Mouse (Mus musculus): ENCODE data around the gene Gtpbp3. TPM values are rescaled to one million over a fixed set of nuclear protein-coding genes. Genes with fewer than 3 reads are reported as not detected.

The Gtpbp3 gene
- total RNA-seq (2012; rRNA removed), result 26.7 and 29.0 TPM in 2 replicates
- 19.5 and 20.7 TPM in 2 replicates for total RNA-seq (2014; rRNA removed)
- 17.4 and 21.6 TPM in 2 replicates for polyA plus RNA-seq (2012; ENCODE audit: insufficient read length, low read depth)

- in situ Hi-C loops (cut with MboI; ENCODE audit: low pct_ligation_motif_present, low pct_unique_long_range_greater_than_20kb, low sequenced_read_pairs) (loop anchor here (5.0 kb wide), 1 partner anchor 34 kb away; no protein-coding TSS in a partner anchor), dilution Hi-C loops (cut with MboI; ENCODE audit: extremely low pct_ligation_motif_present, extremely low pct_unique_long_range_greater_than_20kb, low sequenced_read_pairs) (no loop called here)
- H3K4me1 ChIP-seq (ENCODE audit: control insufficient read depth in 1 of 2, insufficient read depth in 2 of 2), result peaks cover 13 to 35% of the 10 kb centered on the region in 2 experiments
- H3K9me3 ChIP-seq (replicated peaks; ENCODE audit: low read length), result no peaks in the 10 kb centered on the region
- no peaks in the 10 kb centered on the region for H3K27me3 ChIP-seq (replicated peaks)
- DNase-seq (ENCODE audit: extremely low read depth), result peak; percentile 66
- peak within 1 kb of the TSS; percentile 81 for H3K27ac ChIP-seq (ENCODE audit: insufficient read depth, low read depth)
- peak within 1 kb of the TSS; percentile 81 for H3K9ac ChIP-seq (ENCODE audit: insufficient read depth, low read depth)
- H3K4me3 ChIP-seq (replicated peaks in 1 of 3; ENCODE audit: low read depth in 2 of 3, low read length in 2 of 3, poor library complexity in 1 of 3), result peak within 1 kb of the TSS; percentile 91 to 96 (median 94)
- TF ChIP-seq NELFE (IDR thresholded peaks at IDR 0.05; ENCODE audit: low read depth, low read length), result 0 out of 2 replicates have a peak, but pooled peaks have one; percentile 44
- TF ChIP-seq POLR2A (IDR thresholded peaks at IDR 0.05; ENCODE audit: low read depth, low read length), result peak; percentile 66
- TF ChIP-seq ELF1 (IDR thresholded peaks at IDR 0.05; ENCODE audit: low read depth, low read length), result peak; percentile 24; the same call in 1 of the 2 replicates
- no peak for TF ChIP-seq ZNF384 (IDR thresholded peaks at IDR 0.05; ENCODE audit: low read depth, low read length)
- 0 out of 2 replicates have a peak, but pooled peaks have one; percentile 62 for TF ChIP-seq ZMIZ1 (IDR thresholded peaks at IDR 0.05; ENCODE audit: low read depth, low read length)
- TF ChIP-seq CTCF (conservative IDR thresholded peaks at IDR 0.05 in 1 of 2, IDR thresholded peaks at IDR 0.05 in 1 of 2; ENCODE audit: low read depth in 2 of 2, low read length in 2 of 2), result no peak
- TF ChIP-seq MAX (IDR thresholded peaks at IDR 0.05; ENCODE audit: low read length), result no peak
- TF ChIP-seq EP300 (IDR thresholded peaks at IDR 0.05; ENCODE audit: low read length), result no peak
- TF ChIP-seq TBP (conservative IDR thresholded peaks at IDR 0.05; ENCODE audit: low read depth, low read length), result 0 out of 2 replicates have a peak, but pooled peaks have one; percentile 58
- no peak for TF ChIP-seq CHD1 (IDR thresholded peaks at IDR 0.05; ENCODE audit: low read depth, low read length)
- TF ChIP-seq KAT2A (IDR thresholded peaks at IDR 0.05; ENCODE audit: insufficient replicate concordance, low read length), result no peak
- 0 out of 2 replicates have a peak, but pooled peaks have one; percentile 37 for TF ChIP-seq UBTF (IDR thresholded peaks at IDR 0.05; ENCODE audit: low read depth, low read length)
- TF ChIP-seq ETS1 (conservative IDR thresholded peaks at IDR 0.05; ENCODE audit: low read depth, low read length), result no peak
- TF ChIP-seq RAD21 (IDR thresholded peaks at IDR 0.05; ENCODE audit: low read depth, low read length), result no peak
- TF ChIP-seq MXI1 (IDR thresholded peaks at IDR 0.05; ENCODE audit: low read depth, low read length), result no peak
- TF ChIP-seq USF2 (conservative IDR thresholded peaks at IDR 0.05; ENCODE audit: low read depth, low read length), result no peak
- peak; percentile 91 for TF ChIP-seq MAZ (IDR thresholded peaks at IDR 0.05; ENCODE audit: low read depth, low read length)
- peaks cover 24 to 33% of the 10 kb centered on the region in 2 experiments for H3K36me3 ChIP-seq (replicated peaks in 1 of 2; ENCODE audit: control insufficient read depth in 1 of 2, insufficient read depth in 1 of 2, low read length in 1 of 2)
- peaks cover 12% of the 10 kb centered on the region; the same call in 1 of the 2 replicates for H3K79me2 ChIP-seq (replicated peaks; ENCODE audit: control insufficient read depth, extremely low read depth, insufficient read depth, poor library complexity, severe bottlenecking)
- H3K4me2 ChIP-seq (ENCODE audit: insufficient read depth, low read depth, poor library complexity, severe bottlenecking), result peak within 1 kb of the TSS; percentile 70
Measured at GRCm38 (mm10) chr8:71487691-71488445, at the start of gene Gtpbp3. TSS of gene Gtpbp3 (plus strand) at chr8:71488103.

- no peaks in the 10 kb centered on the region for H3K36me3 ChIP-seq (replicated peaks in 1 of 2; ENCODE audit: control insufficient read depth in 1 of 2, insufficient read depth in 1 of 2, low read length in 1 of 2)
- H3K4me2 ChIP-seq (ENCODE audit: insufficient read depth, low read depth, poor library complexity, severe bottlenecking), result no peak overlapping the region
- no peak overlapping the region for H3K27ac ChIP-seq (ENCODE audit: insufficient read depth, low read depth)
- in situ Hi-C loops (cut with MboI; ENCODE audit: low pct_ligation_motif_present, low pct_unique_long_range_greater_than_20kb, low sequenced_read_pairs), result loop anchor here (10.0 kb wide), 1 partner anchor 63 kb away; no protein-coding TSS in a partner anchor
- dilution Hi-C loops (cut with MboI; ENCODE audit: extremely low pct_ligation_motif_present, extremely low pct_unique_long_range_greater_than_20kb, low sequenced_read_pairs), result no loop called here
- DNase-seq (ENCODE audit: extremely low read depth), result peak; percentile 60
- peaks cover 10% of the 10 kb centered on the region for H3K27me3 ChIP-seq (replicated peaks)
- no peaks in the 10 kb centered on the region for H3K79me2 ChIP-seq (replicated peaks; ENCODE audit: control insufficient read depth, extremely low read depth, insufficient read depth, poor library complexity, severe bottlenecking)
- peaks cover 0 to 3% of the 10 kb centered on the region in 2 experiments; a peak in 1 of 4 replicates for H3K4me1 ChIP-seq (ENCODE audit: control insufficient read depth in 1 of 2, insufficient read depth in 2 of 2)
- H3K4me3 ChIP-seq (replicated peaks in 1 of 3; ENCODE audit: low read depth in 2 of 3, low read length in 2 of 3, poor library complexity in 1 of 3), result no peak overlapping the region
- no peak overlapping the region for H3K9ac ChIP-seq (ENCODE audit: insufficient read depth, low read depth)
- peaks cover 10% of the 10 kb centered on the region for H3K9me3 ChIP-seq (replicated peaks; ENCODE audit: low read length)
- TF ChIP-seq USF1 (IDR thresholded peaks at IDR 0.05; ENCODE audit: low read depth, low read length) (no peak), ETS1 (conservative IDR thresholded peaks at IDR 0.05; ENCODE audit: low read depth, low read length) (no peak), PAX5 (IDR thresholded peaks at IDR 0.05; ENCODE audit: low read length) (no peak), CHD1 (IDR thresholded peaks at IDR 0.05; ENCODE audit: low read depth, low read length) (no peak), POLR2AphosphoS2 (IDR thresholded peaks at IDR 0.05; ENCODE audit: low read depth, low read length) (no peak), ZC3H11A (IDR thresholded peaks at IDR 0.05; ENCODE audit: low read depth, low read length) (peak; percentile 62), MAFK (IDR thresholded peaks at IDR 0.05; ENCODE audit: insufficient replicate concordance, low read length) (no peak), TCF12 (IDR thresholded peaks at IDR 0.05; ENCODE audit: low read depth, low read length) (no peak), TBP (conservative IDR thresholded peaks at IDR 0.05; ENCODE audit: low read depth, low read length) (no peak), KAT2A (IDR thresholded peaks at IDR 0.05; ENCODE audit: insufficient replicate concordance, low read length) (no peak), EP300 (IDR thresholded peaks at IDR 0.05; ENCODE audit: low read length) (no peak), ZKSCAN1 (IDR thresholded peaks at IDR 0.05; ENCODE audit: borderline replicate concordance, low read depth, low read length) (no peak), JUN (IDR thresholded peaks at IDR 0.05; ENCODE audit: insufficient read depth, low read depth, low read length) (no peak), E2F4 (IDR thresholded peaks at IDR 0.05; ENCODE audit: insufficient replicate concordance, low read depth, low read length) (0 out of 2 replicates have a peak, but pooled peaks have one; percentile 42), RCOR1 (conservative IDR thresholded peaks at IDR 0.05; ENCODE audit: low read depth, low read length) (no peak), NRF1 (IDR thresholded peaks at IDR 0.05; ENCODE audit: low read depth, low read length) (no peak), CTCF (conservative IDR thresholded peaks at IDR 0.05 in 1 of 2, IDR thresholded peaks at IDR 0.05 in 1 of 2; ENCODE audit: low read depth in 2 of 2, low read length in 2 of 2) (peak; percentile 51 to 97; a peak in 3 of 4 replicates), MEF2A (IDR thresholded peaks at IDR 0.05; ENCODE audit: borderline replicate concordance, low read depth, low read length) (no peak)
Measured at GRCm38 (mm10) chr8:71441404-71441803, 46.5 kb upstream of the Gtpbp3 start.
